Comparison of ENCODE assay signal across 31 mouse cellular contexts in genomic region chrX:18409598-18409997, GRCm38 (mm10). TPM values are rescaled to one million over a fixed set of nuclear protein-coding genes. Genes with fewer than 3 reads are reported as not detected.
DNase-seq lines count a peak whose midpoint lies in the region; ATAC-seq and TF ChIP-seq lines count a peak whose summit lies in the region.
"Had no signal": no experiment of that assay in that cellular context is flagged by ENCODE, and none has a peak within 500 bp of the region (broad histone marks: within the 10 kb centered on the region; RNA-seq: fewer than 3 reads in every experiment).

No protein-coding gene starts in this region.

- H3K27me3 ChIP-seq in midbrain, postnatal 0 days (ENCODE audit: insufficient read depth, low read length): no peaks in the 10 kb centered on the region
- H3K27me3 ChIP-seq in midbrain, embryonic 14.5 days (ENCODE audit: control insufficient read depth, insufficient read depth, low read length): no peaks in the 10 kb centered on the region
- H3K27me3 ChIP-seq in forebrain, postnatal 0 days (ENCODE audit: insufficient read depth, low read length): no peaks in the 10 kb centered on the region
- H3K27me3 ChIP-seq: embryonic facial prominence, embryonic 13.5 days; forebrain, embryonic 13.5 days; heart, embryonic 13.5 days had no signal

- H3K27ac ChIP-seq in midbrain, postnatal 0 days (ENCODE audit: low read depth, low read length): no peak overlapping the region
- no peak overlapping the region for H3K27ac ChIP-seq in midbrain, embryonic 14.5 days (replicated peaks; ENCODE audit: low read depth, low read length)
- no peak overlapping the region for H3K27ac ChIP-seq in forebrain, postnatal 0 days (ENCODE audit: low read depth, low read length)
- H3K27ac ChIP-seq: embryonic facial prominence, embryonic 10.5 days; embryonic facial prominence, embryonic 13.5 days; forebrain, embryonic 13.5 days; heart, adult 2 months; heart, embryonic 10.5 days; heart, embryonic 13.5 days; hindbrain, embryonic 14.5 days; hindbrain, postnatal 0 days had no signal

- no peak for TF ChIP-seq CTCF in midbrain, postnatal 0 days (IDR thresholded peaks at IDR 0.05)
- no peak for TF ChIP-seq CTCF in forebrain, postnatal 0 days (IDR thresholded peaks at IDR 0.05; ENCODE audit: low read depth)

- no peak for ATAC-seq in midbrain, postnatal 0 days (ENCODE audit: low FRiP score)
- ATAC-seq in midbrain, embryonic 14.5 days (ENCODE audit: low FRiP score, low TSS enrichment): no peak
- ATAC-seq in forebrain, postnatal 0 days: no peak
- ATAC-seq: CD4-positive, CD25-positive, alpha-beta regulatory T cell, adult 4 months; forebrain, embryonic 13.5 days; forebrain, embryonic 16.5 days; hindbrain, postnatal 0 days; inflammation-experienced regulatory T-cells, adult 6 months had no signal

- 59% methylated on average over 2 of the region's 2 CpGs for WGBS in midbrain, postnatal 0 days
- WGBS in midbrain, embryonic 14.5 days: 59% methylated on average over 2 of the region's 2 CpGs
- WGBS in forebrain, postnatal 0 days: 52% methylated on average over 2 of the region's 2 CpGs

- no peak overlapping the region for H3K4me2 ChIP-seq in midbrain, postnatal 0 days (ENCODE audit: low read depth, low read length, poor library complexity, severe bottlenecking)
- H3K4me2 ChIP-seq in midbrain, embryonic 14.5 days (ENCODE audit: low read length): no peak overlapping the region
- no peak overlapping the region for H3K4me2 ChIP-seq in forebrain, postnatal 0 days (ENCODE audit: low read depth)
- H3K4me2 ChIP-seq: embryonic facial prominence, embryonic 13.5 days; forebrain, embryonic 13.5 days; heart, embryonic 13.5 days; hindbrain, embryonic 14.5 days had no signal

- DNase-seq in layer of hippocampus, adult 11-12 months (ENCODE audit: low spot score): peak; percentile 7
- DNase-seq in layer of hippocampus, postnatal 36 days: no peak
- peak; percentile 0 for DNase-seq in midbrain, postnatal 0 days (ENCODE audit: low spot score)
- no peak for DNase-seq in midbrain, embryonic 14.5 days
- peak; percentile 61 for DNase-seq in layer of hippocampus, adult 9-11 months
- DNase-seq in forebrain, postnatal 0 days: no peak
- DNase-seq: adrenal gland, adult 2 months; adrenal gland, postnatal 14 days; cerebellum, adult 11-12 months; cerebellum, adult 9-11 months; cerebellum, postnatal 25 days; gastrocnemius, postnatal 10 days; gastrocnemius, postnatal 36 days; heart, adult 2 months; heart, postnatal 14 days; heart, postnatal 4 days had no signal

- no peak overlapping the region for H3K4me3 ChIP-seq in midbrain, postnatal 0 days (ENCODE audit: low read depth, low read length)
- no peak overlapping the region for H3K4me3 ChIP-seq in midbrain, embryonic 14.5 days (replicated peaks; ENCODE audit: low read depth, low read length)
- no peak overlapping the region for H3K4me3 ChIP-seq in forebrain, postnatal 0 days (ENCODE audit: low read depth, low read length)
- H3K4me3 ChIP-seq: embryonic facial prominence, embryonic 10.5 days; embryonic facial prominence, embryonic 13.5 days; erythroblast, embryonic 14.5 days; forebrain, embryonic 13.5 days; heart, adult 2 months; heart, embryonic 10.5 days; heart, embryonic 13.5 days had no signal

- H3K9me3 ChIP-seq in midbrain, postnatal 0 days (ENCODE audit: low read length): no peaks in the 10 kb centered on the region
- no peaks in the 10 kb centered on the region for H3K9me3 ChIP-seq in midbrain, embryonic 14.5 days (ENCODE audit: control insufficient read depth, low read length)
- H3K9me3 ChIP-seq in forebrain, postnatal 0 days (ENCODE audit: low read length): no peaks in the 10 kb centered on the region
- H3K9me3 ChIP-seq: embryonic facial prominence, embryonic 10.5 days; embryonic facial prominence, embryonic 13.5 days; heart, embryonic 10.5 days; heart, embryonic 13.5 days had no signal

- H3K9ac ChIP-seq in midbrain, postnatal 0 days (replicated peaks; ENCODE audit: low read length, poor library complexity, severe bottlenecking): no peak overlapping the region
- H3K9ac ChIP-seq in midbrain, embryonic 14.5 days (replicated peaks; ENCODE audit: low read length): no peak overlapping the region
- H3K9ac ChIP-seq in forebrain, postnatal 0 days: no peak overlapping the region
- H3K9ac ChIP-seq: embryonic facial prominence, embryonic 13.5 days; forebrain, embryonic 13.5 days; heart, embryonic 13.5 days; hindbrain, embryonic 14.5 days had no signal

- H3K36me3 ChIP-seq in midbrain, postnatal 0 days (ENCODE audit: insufficient read depth, low read length): no peaks in the 10 kb centered on the region
- no peaks in the 10 kb centered on the region for H3K36me3 ChIP-seq in midbrain, embryonic 14.5 days (ENCODE audit: control insufficient read depth, insufficient read depth, low read length)
- no peaks in the 10 kb centered on the region for H3K36me3 ChIP-seq in forebrain, postnatal 0 days (ENCODE audit: insufficient read depth)
- H3K36me3 ChIP-seq: embryonic facial prominence, embryonic 10.5 days; embryonic facial prominence, embryonic 13.5 days; heart, embryonic 10.5 days; heart, embryonic 13.5 days had no signal

- H3K4me1 ChIP-seq in midbrain, postnatal 0 days (ENCODE audit: insufficient read depth, low read length): no peaks in the 10 kb centered on the region
- H3K4me1 ChIP-seq in midbrain, embryonic 14.5 days (ENCODE audit: control insufficient read depth, insufficient read depth, low read length): no peaks in the 10 kb centered on the region
- no peaks in the 10 kb centered on the region for H3K4me1 ChIP-seq in forebrain, postnatal 0 days (ENCODE audit: insufficient read depth)
- H3K4me1 ChIP-seq: embryonic facial prominence, embryonic 10.5 days; embryonic facial prominence, embryonic 13.5 days; forebrain, embryonic 13.5 days; heart, embryonic 10.5 days; heart, embryonic 13.5 days had no signal

RNA-seq across cellular contexts. Expression of gene 4930578C19Rik, which starts 51.6 kb away (rescaled TPM):
- 1 to 10 TPM in 1 of 2 experiments, under 1 TPM in 1; 0.91 to 1.0 TPM for total RNA-seq in layer of hippocampus, postnatal 36 days (2021)
- total RNA-seq in midbrain, postnatal 0 days (2014; rRNA removed): 0.90 and 2.0 TPM in 2 replicates
- polyA plus RNA-seq in midbrain, postnatal 0 days (2015; fragmentation: Nextera tagmentation; extraction: Ambion mirVana): 0.47 and 0.90 TPM in 2 replicates
- 0.47 and 0.69 TPM in 2 replicates for polyA plus RNA-seq in midbrain, embryonic 14.5 days (2014; fragmentation: Nextera tagmentation; extraction: Ambion mirVana)
- total RNA-seq in forebrain, postnatal 0 days (2014; rRNA removed): 0.85 and 1.8 TPM in 2 replicates
- 0.45 and 0.53 TPM in 2 replicates for polyA plus RNA-seq in forebrain, postnatal 0 days (2015; fragmentation: Nextera tagmentation; extraction: Ambion mirVana)
- total RNA-seq: common myeloid progenitor, adult 5-6 weeks; granulocyte monocyte progenitor cell, adult 5-6 weeks; MEL had no signal
- polyA plus RNA-seq: C2C12; CD4-positive, CD25-positive, alpha-beta regulatory T cell, adult 4 months; erythroblast, embryonic 14.5 days; inflammation-experienced regulatory T-cells, adult 6 months had no signal

Comparison
In these comparisons a context has a peak if more than half of its experiments do, and no peak if none do; other contexts are left out.
1. DNase-seq: peak in layer of hippocampus, adult 11-12 months (single experiment), midbrain, postnatal 0 days (single experiment) and layer of hippocampus, adult 9-11 months (single experiment); none in layer of hippocampus, postnatal 36 days (0 of 2), midbrain, embryonic 14.5 days (single experiment) and forebrain, postnatal 0 days (single experiment).